Mouse (Mus musculus): ENCODE data around the gene Cycs. TPM values are rescaled to one million over a fixed set of nuclear protein-coding genes. Genes with fewer than 3 reads are reported as not detected.
A peak's percentile ranks its signal among the peaks of the same experiment; 100 is the strongest.

Gene Cycs
- polyA plus RNA-seq, 1 experiment: 65.5 TPM

- Histone ChIP-seq H3K27me3 (ENCODE audit: control insufficient read depth, insufficient read depth, insufficient read length) (no peaks in the 10 kb centered on the region), H3K79me3 (ENCODE audit: low read depth) (no peaks in the 10 kb centered on the region), H3K4me3 (ENCODE audit: insufficient read depth, poor library complexity, severe bottlenecking) (no peak overlapping the region), H3K79me2 (ENCODE audit: control insufficient read depth, insufficient read depth) (no peaks in the 10 kb centered on the region), H3K36me3 (ENCODE audit: control insufficient read depth, insufficient read depth) (no peaks in the 10 kb centered on the region), H3ac (ENCODE audit: control insufficient read depth, insufficient read length, low read depth) (no peak overlapping the region)
- no peak for TF ChIP-seq CEBPB (IDR thresholded peaks at IDR 0.05; ENCODE audit: low read depth)
- TF ChIP-seq FOSL1 (IDR thresholded peaks at IDR 0.05; ENCODE audit: insufficient read depth, low read length, poor library complexity, severe bottlenecking): no peak
- TF ChIP-seq MYOD1 (IDR thresholded peaks at IDR 0.05; ENCODE audit: control insufficient read depth, insufficient read length, low read depth): no peak
- TF ChIP-seq MYOG (IDR thresholded peaks at IDR 0.05; ENCODE audit: control insufficient read depth, extremely low read depth, insufficient read length): no peak
- TF ChIP-seq CTCF (IDR thresholded peaks at IDR 0.05; ENCODE audit: control insufficient read depth, insufficient read depth, insufficient read length): no peak
- TF ChIP-seq USF1 (IDR thresholded peaks at IDR 0.05; ENCODE audit: low read depth): no peak
Observed at GRCm38 (mm10) chr6:50529194-50529593, 37.1 kb downstream of the Cycs start.

GRCm38 (mm10) chr6:50527416-50527815 is 38.9 kb downstream of the Cycs start:
- Histone ChIP-seq H3K36me3 (ENCODE audit: control insufficient read depth, insufficient read depth) (no peaks in the 10 kb centered on the region), H3ac (ENCODE audit: control insufficient read depth, insufficient read length, low read depth) (peak overlapping the region; percentile 18), H3K79me2 (ENCODE audit: control insufficient read depth, insufficient read depth) (no peaks in the 10 kb centered on the region), H3K4me3 (ENCODE audit: insufficient read depth, poor library complexity, severe bottlenecking) (no peak overlapping the region), H3K27me3 (ENCODE audit: control insufficient read depth, insufficient read depth, insufficient read length) (no peaks in the 10 kb centered on the region), H3K79me3 (ENCODE audit: low read depth) (no peaks in the 10 kb centered on the region)
- TF ChIP-seq CEBPB (IDR thresholded peaks at IDR 0.05; ENCODE audit: low read depth): peak; percentile 34
- TF ChIP-seq CTCF (IDR thresholded peaks at IDR 0.05; ENCODE audit: control insufficient read depth, insufficient read depth, insufficient read length): no peak

- no peak overlapping the region for H3ac ChIP-seq (ENCODE audit: control insufficient read depth, insufficient read length, low read depth)
- no peaks in the 10 kb centered on the region for H3K36me3 ChIP-seq (ENCODE audit: control insufficient read depth, insufficient read depth)
- H3K79me3 ChIP-seq (ENCODE audit: low read depth): no peaks in the 10 kb centered on the region
- H3K79me2 ChIP-seq (ENCODE audit: control insufficient read depth, insufficient read depth): no peaks in the 10 kb centered on the region
- TF ChIP-seq FOSL1 (IDR thresholded peaks at IDR 0.05; ENCODE audit: insufficient read depth, low read length, poor library complexity, severe bottlenecking) (no peak), MYOG (IDR thresholded peaks at IDR 0.05; ENCODE audit: control insufficient read depth, extremely low read depth, insufficient read length) (no peak), MAX (IDR thresholded peaks at IDR 0.05) (no peak), CTCF (IDR thresholded peaks at IDR 0.05; ENCODE audit: control insufficient read depth, insufficient read depth, insufficient read length) (peak; percentile 77), USF1 (IDR thresholded peaks at IDR 0.05; ENCODE audit: low read depth) (no peak), CEBPB (IDR thresholded peaks at IDR 0.05; ENCODE audit: low read depth) (no peak), MYOD1 (IDR thresholded peaks at IDR 0.05; ENCODE audit: control insufficient read depth, insufficient read length, low read depth) (no peak)
- H3K27me3 ChIP-seq (ENCODE audit: control insufficient read depth, insufficient read depth, insufficient read length): no peaks in the 10 kb centered on the region
- H3K4me3 ChIP-seq (ENCODE audit: insufficient read depth, poor library complexity, severe bottlenecking): no peak overlapping the region
Observed at GRCm38 (mm10) chr6:50526597-50527024, 39.7 kb downstream of the Cycs start.

GRCm38 (mm10) chr6:50525846-50526245 is 40.5 kb downstream of the Cycs start:
- Histone ChIP-seq H3K36me3 (ENCODE audit: control insufficient read depth, insufficient read depth) (no peaks in the 10 kb centered on the region), H3K4me3 (ENCODE audit: insufficient read depth, poor library complexity, severe bottlenecking) (no peak overlapping the region), H3K27me3 (ENCODE audit: control insufficient read depth, insufficient read depth, insufficient read length) (no peaks in the 10 kb centered on the region), H3ac (ENCODE audit: control insufficient read depth, insufficient read length, low read depth) (no peak overlapping the region), H3K79me2 (ENCODE audit: control insufficient read depth, insufficient read depth) (no peaks in the 10 kb centered on the region), H3K79me3 (ENCODE audit: low read depth) (no peaks in the 10 kb centered on the region)
- TF ChIP-seq FOSL1 (IDR thresholded peaks at IDR 0.05; ENCODE audit: insufficient read depth, low read length, poor library complexity, severe bottlenecking): no peak
- no peak for TF ChIP-seq MYOD1 (IDR thresholded peaks at IDR 0.05; ENCODE audit: control insufficient read depth, insufficient read length, low read depth)
- no peak for TF ChIP-seq CTCF (IDR thresholded peaks at IDR 0.05; ENCODE audit: control insufficient read depth, insufficient read depth, insufficient read length)
- no peak for TF ChIP-seq MAX (IDR thresholded peaks at IDR 0.05)
- TF ChIP-seq CEBPB (IDR thresholded peaks at IDR 0.05; ENCODE audit: low read depth): no peak
- no peak for TF ChIP-seq USF1 (IDR thresholded peaks at IDR 0.05; ENCODE audit: low read depth)
- TF ChIP-seq MYOG (IDR thresholded peaks at IDR 0.05; ENCODE audit: control insufficient read depth, extremely low read depth, insufficient read length): no peak

- Histone ChIP-seq H3K79me2 (ENCODE audit: control insufficient read depth, insufficient read depth) (no peaks in the 10 kb centered on the region), H3K79me3 (ENCODE audit: low read depth) (no peaks in the 10 kb centered on the region), H3K27me3 (ENCODE audit: control insufficient read depth, insufficient read depth, insufficient read length) (no peaks in the 10 kb centered on the region), H3ac (ENCODE audit: control insufficient read depth, insufficient read length, low read depth) (no peak overlapping the region), H3K4me3 (ENCODE audit: insufficient read depth, poor library complexity, severe bottlenecking) (no peak overlapping the region), H3K36me3 (ENCODE audit: control insufficient read depth, insufficient read depth) (no peaks in the 10 kb centered on the region)
- TF ChIP-seq CEBPB (IDR thresholded peaks at IDR 0.05; ENCODE audit: low read depth) (no peak), FOSL1 (IDR thresholded peaks at IDR 0.05; ENCODE audit: insufficient read depth, low read length, poor library complexity, severe bottlenecking) (no peak), CTCF (IDR thresholded peaks at IDR 0.05; ENCODE audit: control insufficient read depth, insufficient read depth, insufficient read length) (no peak), MYOG (IDR thresholded peaks at IDR 0.05; ENCODE audit: control insufficient read depth, extremely low read depth, insufficient read length) (no peak), USF1 (IDR thresholded peaks at IDR 0.05; ENCODE audit: low read depth) (no peak), MYOD1 (IDR thresholded peaks at IDR 0.05; ENCODE audit: control insufficient read depth, insufficient read length, low read depth) (no peak), MAX (IDR thresholded peaks at IDR 0.05) (no peak)
Observed at GRCm38 (mm10) chr6:50524261-50524896, 42.0 kb downstream of the Cycs start.

- no peak overlapping the region for H3K4me3 ChIP-seq (ENCODE audit: insufficient read depth, poor library complexity, severe bottlenecking)
- H3ac ChIP-seq (ENCODE audit: control insufficient read depth, insufficient read length, low read depth): no peak overlapping the region
- H3K79me2 ChIP-seq (ENCODE audit: control insufficient read depth, insufficient read depth): no peaks in the 10 kb centered on the region
- H3K36me3 ChIP-seq (ENCODE audit: control insufficient read depth, insufficient read depth): no peaks in the 10 kb centered on the region
- H3K27me3 ChIP-seq (ENCODE audit: control insufficient read depth, insufficient read depth, insufficient read length): no peaks in the 10 kb centered on the region
- no peak for TF ChIP-seq MYOG (IDR thresholded peaks at IDR 0.05; ENCODE audit: control insufficient read depth, extremely low read depth, insufficient read length)
- TF ChIP-seq CEBPB (IDR thresholded peaks at IDR 0.05; ENCODE audit: low read depth): no peak
- no peak for TF ChIP-seq MAX (IDR thresholded peaks at IDR 0.05)
- no peak for TF ChIP-seq FOSL1 (IDR thresholded peaks at IDR 0.05; ENCODE audit: insufficient read depth, low read length, poor library complexity, severe bottlenecking)
- TF ChIP-seq CTCF (IDR thresholded peaks at IDR 0.05; ENCODE audit: control insufficient read depth, insufficient read depth, insufficient read length): no peak
- TF ChIP-seq USF1 (IDR thresholded peaks at IDR 0.05; ENCODE audit: low read depth): no peak
- no peak for TF ChIP-seq MYOD1 (IDR thresholded peaks at IDR 0.05; ENCODE audit: control insufficient read depth, insufficient read length, low read depth)
- H3K79me3 ChIP-seq (ENCODE audit: low read depth): no peaks in the 10 kb centered on the region
Observed at GRCm38 (mm10) chr6:50522772-50523171, 43.6 kb downstream of the Cycs start.

All from C2C12 (cell line).